Mouse (Mus musculus): ENCODE data around the gene Zfp691.
A peak's percentile ranks its signal among the peaks of the same experiment; 100 is the strongest.

Zfp691 gene

GRCm38 (mm10) chr4:119167068-119167467 lies 6.9 kb downstream of the Zfp691 start:
- no peak for DNase-seq

GRCm38 (mm10) chr4:119165916-119166315 lies 8.1 kb downstream of the Zfp691 start:
- DNase-seq = no peak

GRCm38 (mm10) chr4:119162990-119163389 lies 11.0 kb downstream of the Zfp691 start:
- no peak for DNase-seq

- DNase-seq = no peak
Measured at GRCm38 (mm10) chr4:119161358-119161757, 12.6 kb downstream of the Zfp691 start.

- peak in 1 of 2 experiments; percentile 47 for DNase-seq
Measured at GRCm38 (mm10) chr4:119157891-119158290, 16.1 kb downstream of the Zfp691 start.

- peak; percentile 54 to 64 for DNase-seq
Measured at GRCm38 (mm10) chr4:119157186-119157585, 16.8 kb downstream of the Zfp691 start.

GRCm38 (mm10) chr4:119148741-119149140 lies 25.3 kb downstream of the Zfp691 start:
- no peak for DNase-seq

- no peak for DNase-seq
Measured at GRCm38 (mm10) chr4:119147347-119147746, 26.6 kb downstream of the Zfp691 start.

GRCm38 (mm10) chr4:119146816-119147215 lies 27.2 kb downstream of the Zfp691 start:
- DNase-seq = no peak

- DNase-seq = peak; percentile 49 to 67
Measured at GRCm38 (mm10) chr4:119142230-119142871, 31.6 kb downstream of the Zfp691 start.

GRCm38 (mm10) chr4:119141191-119141590 lies 32.8 kb downstream of the Zfp691 start:
- DNase-seq = no peak

- DNase-seq = peak; percentile 48 to 61
Measured at GRCm38 (mm10) chr4:119140126-119140525, 33.9 kb downstream of the Zfp691 start.

- DNase-seq = no peak
Measured at GRCm38 (mm10) chr4:119138776-119139175, 35.2 kb downstream of the Zfp691 start.

GRCm38 (mm10) chr4:119138171-119138570 lies 35.8 kb downstream of the Zfp691 start:
- peak; percentile 88 to 93 for DNase-seq

GRCm38 (mm10) chr4:119137313-119137712 lies 36.7 kb downstream of the Zfp691 start:
- DNase-seq = no peak

GRCm38 (mm10) chr4:119133860-119134259 lies 40.1 kb downstream of the Zfp691 start:
- no peak for DNase-seq

GRCm38 (mm10) chr4:119133306-119133705 lies 40.7 kb downstream of the Zfp691 start:
- no peak for DNase-seq

- no peak for DNase-seq
Measured at GRCm38 (mm10) chr4:119131189-119131910, 42.6 kb downstream of the Zfp691 start.

GRCm38 (mm10) chr4:119129096-119129495 lies 44.9 kb downstream of the Zfp691 start:
- no peak for DNase-seq

GRCm38 (mm10) chr4:119128547-119128946 lies 45.4 kb downstream of the Zfp691 start:
- no peak for DNase-seq

- DNase-seq = peak; percentile 45 to 55
Measured at GRCm38 (mm10) chr4:119127229-119127628, 46.8 kb downstream of the Zfp691 start.

GRCm38 (mm10) chr4:119125577-119126270 lies 48.3 kb downstream of the Zfp691 start:
- peak; percentile 38 to 61 for DNase-seq

GRCm38 (mm10) chr4:119124771-119125273 lies 49.2 kb downstream of the Zfp691 start:
- no peak for DNase-seq

Measured in lung, adult 18-20 months (tissue).